Mouse (Mus musculus) embryonic facial prominence, embryonic 10.5 days (tissue): ENCODE results near the gene Ubr4. TPM values are rescaled to one million over a fixed set of nuclear protein-coding genes. Genes with fewer than 3 reads are reported as not detected.

Experiments
- DNase-seq: peaks from one replicate; pipeline ENCODE4 v3.0.0-alpha.2; 2017; ENCODE audit warnings: low spot score
- H3K27ac ChIP-seq: fragments of 300-500 bp; sonication (generic); replicated peaks from 2 replicates; pipeline ENCODE4 v1.5.1; 2016; ENCODE audit warnings: mild to moderate bottlenecking
- H3K27me3 ChIP-seq: fragments of 300-500 bp; sonication (generic); replicated peaks from 2 replicates; pipeline ENCODE4 v1.6.1; 2016; ENCODE audit warnings: low read depth, mild to moderate bottlenecking; ENCODE audit not compliant: poor library complexity, severe bottlenecking
- H3K36me3 ChIP-seq: fragments of 300-500 bp; sonication (generic); replicated peaks from 2 replicates; pipeline ENCODE4 v1.6.1; 2016; ENCODE audit warnings: mild to moderate bottlenecking, moderate library complexity
- H3K4me1 ChIP-seq: fragments of 300-500 bp; sonication (generic); 2 replicates; pipeline ENCODE4 v1.6.1; 2016
- H3K4me3 ChIP-seq: fragments of 300-500 bp; sonication (generic); 2 replicates; pipeline ENCODE4 v1.5.1; 2016; ENCODE audit warnings: mild to moderate bottlenecking, moderate library complexity
- H3K9me3 ChIP-seq: fragments of 300-500 bp; sonication (generic); 2 replicates; pipeline ENCODE4 v1.6.1; 2016; ENCODE audit warnings: mild to moderate bottlenecking
- WGBS: fragments of 180-500 bp; shearing (Covaris S2); methylation state at CpG from one replicate; pipeline ENCODE4 v1.1.7; 2016; 5-methylcytosine and 5-hydroxymethylcytosine counted together
- polyA plus RNA-seq: library from polyadenylated mRNA; unstranded; fragments of >200 nt; fragmentation: Nextera tagmentation; extraction: Ambion mirVana; gene quantifications from 2 replicates; pipeline ENCODE4 v1.2.1, GENCODE M21; 2016

The Ubr4 gene
- polyA plus RNA-seq, 1 experiment from 2014 or later: 60.5 TPM

GRCm38 (mm10) chr4:139403214-139403613, 50.8 kb downstream of the Ubr4 start:
- Histone ChIP-seq H3K9me3 (no peaks in the 10 kb centered on the region), H3K27me3 (no peaks in the 10 kb centered on the region), H3K4me1 (peaks cover 4% of the 10 kb centered on the region; the same call in 1 of the 2 replicates), H3K4me3 (no peak overlapping the region), H3K36me3 (peaks cover 100% of the 10 kb centered on the region), H3K27ac (no peak overlapping the region)
- 88% methylated on average over 14 of the region's 14 CpGs for WGBS
- no peak for DNase-seq

GRCm38 (mm10) chr4:139411351-139411750, 58.9 kb downstream of the Ubr4 start:
- Histone ChIP-seq H3K9me3 (no peaks in the 10 kb centered on the region), H3K4me3 (no peak overlapping the region), H3K27me3 (no peaks in the 10 kb centered on the region), H3K4me1 (no peaks in the 10 kb centered on the region), H3K27ac (no peak overlapping the region), H3K36me3 (peaks cover 100% of the 10 kb centered on the region)
- WGBS: 92% methylated on average over 3 of the region's 3 CpGs
- no peak for DNase-seq

- no peak overlapping the region for H3K27ac ChIP-seq
- DNase-seq: no peak
- H3K9me3 ChIP-seq: 0 out of 2 replicates have a peak, but pooled peaks cover 3% of the 10 kb centered on the region
- no peaks in the 10 kb centered on the region for H3K27me3 ChIP-seq
- 57% methylated on average over 1 of the region's 1 CpGs for WGBS
- peaks cover 100% of the 10 kb centered on the region for H3K36me3 ChIP-seq
- H3K4me3 ChIP-seq: no peak overlapping the region
- H3K4me1 ChIP-seq: no peaks in the 10 kb centered on the region
Observed at GRCm38 (mm10) chr4:139417868-139418267, 65.5 kb downstream of the Ubr4 start.

- Histone ChIP-seq H3K9me3 (0 out of 2 replicates have a peak, but pooled peaks cover 3% of the 10 kb centered on the region), H3K27ac (no peak overlapping the region), H3K36me3 (peaks cover 100% of the 10 kb centered on the region), H3K4me3 (no peak overlapping the region), H3K27me3 (no peaks in the 10 kb centered on the region), H3K4me1 (no peaks in the 10 kb centered on the region)
- no peak for DNase-seq
- WGBS: 94% methylated on average over 7 of the region's 7 CpGs
Observed at GRCm38 (mm10) chr4:139421621-139422020, 69.2 kb downstream of the Ubr4 start.

GRCm38 (mm10) chr4:139422409-139422808, 70.0 kb downstream of the Ubr4 start:
- no peak overlapping the region for H3K27ac ChIP-seq
- no peak for DNase-seq
- no peaks in the 10 kb centered on the region for H3K4me1 ChIP-seq
- peaks cover 100% of the 10 kb centered on the region for H3K36me3 ChIP-seq
- 90% methylated on average over 2 of the region's 2 CpGs for WGBS
- no peaks in the 10 kb centered on the region for H3K9me3 ChIP-seq
- no peaks in the 10 kb centered on the region for H3K27me3 ChIP-seq
- H3K4me3 ChIP-seq: no peak overlapping the region

GRCm38 (mm10) chr4:139423270-139423669, 70.9 kb downstream of the Ubr4 start:
- Histone ChIP-seq H3K27me3 (no peaks in the 10 kb centered on the region), H3K4me3 (no peak overlapping the region), H3K27ac (no peak overlapping the region), H3K4me1 (no peaks in the 10 kb centered on the region), H3K9me3 (no peaks in the 10 kb centered on the region), H3K36me3 (peaks cover 100% of the 10 kb centered on the region)
- 79% methylated on average over 2 of the region's 2 CpGs for WGBS
- no peak for DNase-seq

- Histone ChIP-seq H3K9me3 (no peaks in the 10 kb centered on the region), H3K27ac (no peak overlapping the region), H3K4me1 (no peaks in the 10 kb centered on the region), H3K36me3 (peaks cover 100% of the 10 kb centered on the region), H3K4me3 (no peak overlapping the region), H3K27me3 (no peaks in the 10 kb centered on the region)
- DNase-seq: peak; percentile 69
- WGBS: 55% methylated on average over 15 of the region's 15 CpGs
Observed at GRCm38 (mm10) chr4:139430176-139430575, 77.8 kb downstream of the Ubr4 start.

- Histone ChIP-seq H3K9me3 (no peaks in the 10 kb centered on the region), H3K36me3 (peaks cover 100% of the 10 kb centered on the region)
Observed at GRCm38 (mm10) chr4:139430891-139431290, 78.5 kb downstream of the Ubr4 start.

GRCm38 (mm10) chr4:139432966-139433765, 80.8 kb downstream of the Ubr4 start:
- H3K4me1 ChIP-seq: no peaks in the 10 kb centered on the region
- H3K9me3 ChIP-seq: no peaks in the 10 kb centered on the region
- WGBS: 92% methylated on average over 15 of the region's 15 CpGs
- no peak overlapping the region for H3K4me3 ChIP-seq
- no peak for DNase-seq
- H3K36me3 ChIP-seq: peaks cover 100% of the 10 kb centered on the region
- H3K27ac ChIP-seq: no peak overlapping the region
- no peaks in the 10 kb centered on the region for H3K27me3 ChIP-seq

More at GRCm38 (mm10) chr4:139430891-139431290, 78.5 kb downstream of the Ubr4 start:
- Histone ChIP-seq H3K4me1 (no peaks in the 10 kb centered on the region), H3K27me3 (no peaks in the 10 kb centered on the region), H3K27ac (no peak overlapping the region), H3K4me3 (no peak overlapping the region)
- 93% methylated on average over 4 of the region's 4 CpGs for WGBS
- DNase-seq: no peak

- Histone ChIP-seq H3K9me3 (no peaks in the 10 kb centered on the region), H3K36me3 (peaks cover 100% of the 10 kb centered on the region), H3K4me1 (no peaks in the 10 kb centered on the region), H3K27me3 (no peaks in the 10 kb centered on the region), H3K27ac (no peak overlapping the region), H3K4me3 (no peak overlapping the region)
- WGBS: 92% methylated on average over 5 of the region's 5 CpGs
- no peak for DNase-seq
Observed at GRCm38 (mm10) chr4:139441244-139441643, 88.8 kb downstream of the Ubr4 start.

- no peaks in the 10 kb centered on the region for H3K27me3 ChIP-seq
- 90% methylated on average over 4 of the region's 4 CpGs for WGBS
- H3K36me3 ChIP-seq: peaks cover 100% of the 10 kb centered on the region
- no peak overlapping the region for H3K27ac ChIP-seq
- no peak overlapping the region for H3K4me3 ChIP-seq
- H3K9me3 ChIP-seq: no peaks in the 10 kb centered on the region
- no peaks in the 10 kb centered on the region for H3K4me1 ChIP-seq
- DNase-seq: no peak
Observed at GRCm38 (mm10) chr4:139441806-139442205, 89.4 kb downstream of the Ubr4 start.

GRCm38 (mm10) chr4:139442391-139443355, 90.3 kb downstream of the Ubr4 start:
- Histone ChIP-seq H3K27ac (no peak overlapping the region), H3K4me3 (no peak overlapping the region), H3K9me3 (no peaks in the 10 kb centered on the region), H3K36me3 (peaks cover 100% of the 10 kb centered on the region), H3K4me1 (no peaks in the 10 kb centered on the region), H3K27me3 (no peaks in the 10 kb centered on the region)
- 91% methylated on average over 15 of the region's 15 CpGs for WGBS
- no peak for DNase-seq
